Mouse (Mus musculus): ENCODE measurements around the gene Inip. TPM values are rescaled to one million over a fixed set of nuclear protein-coding genes. Genes with fewer than 3 reads are reported as not detected.

Gene Inip
- polyA plus RNA-seq (2014; fragmentation: Nextera tagmentation; extraction: Ambion mirVana) = 34.3 and 40.6 TPM in 2 replicates

- Histone ChIP-seq H3K27ac (replicated peaks; ENCODE audit: low read depth, low read length) (no peak within 1 kb of the TSS), H3K4me2 (ENCODE audit: low read depth, low read length) (no peak within 1 kb of the TSS), H3K4me3 (ENCODE audit: low read depth, low read length) (no peak within 1 kb of the TSS), H3K36me3 (ENCODE audit: control insufficient read depth, insufficient read depth, low read length) (no peaks in the 10 kb centered on the region), H3K27me3 (replicated peaks; ENCODE audit: control insufficient read depth, insufficient read depth, low read length) (no peaks in the 10 kb centered on the region), H3K9ac (ENCODE audit: low read depth, low read length) (no peak within 1 kb of the TSS), H3K9me3 (ENCODE audit: control insufficient read depth, low read length) (no peaks in the 10 kb centered on the region), H3K4me1 (ENCODE audit: control insufficient read depth, insufficient read depth, low read length) (peaks cover 4% of the 10 kb centered on the region; the same call in 1 of the 2 replicates)
- ATAC-seq (ENCODE audit: low read depth) (no peak), DNase-seq (ENCODE audit: low spot score) (no peak)
Observed at GRCm38 (mm10) chr4:59801489-59801888, at the start of gene Inip. Gene Inip, minus strand, starts transcription at chr4:59801589.

GRCm38 (mm10) chr4:59850181-59850580 lies 48.8 kb upstream of the Inip start:
- DNase-seq (ENCODE audit: low spot score) (peak; percentile 65), ATAC-seq (ENCODE audit: low read depth) (peak; percentile 38; the same call in 1 of the 2 replicates)
- 0 out of 2 replicates have a peak, but pooled peaks cover 4% of the 10 kb centered on the region for H3K36me3 ChIP-seq (ENCODE audit: control insufficient read depth, insufficient read depth, low read length)
- no peaks in the 10 kb centered on the region for H3K27me3 ChIP-seq (replicated peaks; ENCODE audit: control insufficient read depth, insufficient read depth, low read length)
- no peaks in the 10 kb centered on the region for H3K4me1 ChIP-seq (ENCODE audit: control insufficient read depth, insufficient read depth, low read length)
- no peak overlapping the region for H3K27ac ChIP-seq (replicated peaks; ENCODE audit: low read depth, low read length)
- H3K4me2 ChIP-seq (ENCODE audit: low read depth, low read length) = no peak overlapping the region
- H3K4me3 ChIP-seq (ENCODE audit: low read depth, low read length) = no peak overlapping the region
- H3K9ac ChIP-seq (ENCODE audit: low read depth, low read length) = no peak overlapping the region
- WGBS = 75% methylated on average over 2 of the region's 2 CpGs
- H3K9me3 ChIP-seq (ENCODE audit: control insufficient read depth, low read length) = peaks cover 7% of the 10 kb centered on the region; the same call in 1 of the 2 replicates

- Histone ChIP-seq H3K4me2 (ENCODE audit: low read depth, low read length) (no peak overlapping the region), H3K9me3 (ENCODE audit: control insufficient read depth, low read length) (peaks cover 7% of the 10 kb centered on the region; the same call in 1 of the 2 replicates), H3K27ac (replicated peaks; ENCODE audit: low read depth, low read length) (no peak overlapping the region), H3K27me3 (replicated peaks; ENCODE audit: control insufficient read depth, insufficient read depth, low read length) (no peaks in the 10 kb centered on the region), H3K4me1 (ENCODE audit: control insufficient read depth, insufficient read depth, low read length) (peaks cover 16% of the 10 kb centered on the region), H3K9ac (ENCODE audit: low read depth, low read length) (no peak overlapping the region), H3K4me3 (ENCODE audit: low read depth, low read length) (no peak overlapping the region), H3K36me3 (ENCODE audit: control insufficient read depth, insufficient read depth, low read length) (0 out of 2 replicates have a peak, but pooled peaks cover 4% of the 10 kb centered on the region)
- 85% methylated on average over 5 of the region's 5 CpGs for whole genome bisulfite sequencing
- no peak for DNase-seq (ENCODE audit: low spot score)
- ATAC-seq (ENCODE audit: low read depth) = no peak
Observed at GRCm38 (mm10) chr4:59847447-59847846, 46.1 kb upstream of the Inip start.

GRCm38 (mm10) chr4:59845245-59845637 lies 43.9 kb upstream of the Inip start:
- Histone ChIP-seq H3K4me1 (ENCODE audit: control insufficient read depth, insufficient read depth, low read length) (peaks cover 20% of the 10 kb centered on the region), H3K9me3 (ENCODE audit: control insufficient read depth, low read length) (0 out of 2 replicates have a peak, but pooled peaks cover 3% of the 10 kb centered on the region), H3K27me3 (replicated peaks; ENCODE audit: control insufficient read depth, insufficient read depth, low read length) (no peaks in the 10 kb centered on the region), H3K4me2 (ENCODE audit: low read depth, low read length) (no peak overlapping the region), H3K9ac (ENCODE audit: low read depth, low read length) (no peak overlapping the region), H3K36me3 (ENCODE audit: control insufficient read depth, insufficient read depth, low read length) (0 out of 2 replicates have a peak, but pooled peaks cover 4% of the 10 kb centered on the region), H3K4me3 (ENCODE audit: low read depth, low read length) (no peak overlapping the region), H3K27ac (replicated peaks; ENCODE audit: low read depth, low read length) (no peak overlapping the region)
- WGBS = 86% methylated on average over 3 of the region's 3 CpGs
- no peak for DNase-seq (ENCODE audit: low spot score)
- no peak for ATAC-seq (ENCODE audit: low read depth)

- Histone ChIP-seq H3K9ac (ENCODE audit: low read depth, low read length) (no peak overlapping the region), H3K4me1 (ENCODE audit: control insufficient read depth, insufficient read depth, low read length) (peaks cover 20% of the 10 kb centered on the region), H3K36me3 (ENCODE audit: control insufficient read depth, insufficient read depth, low read length) (0 out of 2 replicates have a peak, but pooled peaks cover 4% of the 10 kb centered on the region), H3K4me3 (ENCODE audit: low read depth, low read length) (no peak overlapping the region), H3K27me3 (replicated peaks; ENCODE audit: control insufficient read depth, insufficient read depth, low read length) (no peaks in the 10 kb centered on the region), H3K27ac (replicated peaks; ENCODE audit: low read depth, low read length) (no peak overlapping the region; the same call in 1 of the 2 replicates), H3K9me3 (ENCODE audit: control insufficient read depth, low read length) (0 out of 2 replicates have a peak, but pooled peaks cover 3% of the 10 kb centered on the region), H3K4me2 (ENCODE audit: low read depth, low read length) (no peak overlapping the region)
- DNase-seq (ENCODE audit: low spot score) = peak; percentile 40
- WGBS = 66% methylated on average over 15 of the region's 15 CpGs
- no peak for ATAC-seq (ENCODE audit: low read depth)
Observed at GRCm38 (mm10) chr4:59844460-59845244, 43.3 kb upstream of the Inip start.

- 78% methylated on average over 7 of the region's 7 CpGs for WGBS
- Histone ChIP-seq H3K4me1 (ENCODE audit: control insufficient read depth, insufficient read depth, low read length) (peaks cover 7% of the 10 kb centered on the region), H3K4me2 (ENCODE audit: low read depth, low read length) (no peak overlapping the region), H3K36me3 (ENCODE audit: control insufficient read depth, insufficient read depth, low read length) (no peaks in the 10 kb centered on the region), H3K27me3 (replicated peaks; ENCODE audit: control insufficient read depth, insufficient read depth, low read length) (no peaks in the 10 kb centered on the region), H3K9ac (ENCODE audit: low read depth, low read length) (no peak overlapping the region), H3K27ac (replicated peaks; ENCODE audit: low read depth, low read length) (no peak overlapping the region), H3K4me3 (ENCODE audit: low read depth, low read length) (no peak overlapping the region), H3K9me3 (ENCODE audit: control insufficient read depth, low read length) (no peaks in the 10 kb centered on the region)
- ATAC-seq (ENCODE audit: low read depth) (no peak), DNase-seq (ENCODE audit: low spot score) (no peak)
Observed at GRCm38 (mm10) chr4:59837659-59838058, 36.3 kb upstream of the Inip start.

- H3K27ac ChIP-seq (replicated peaks; ENCODE audit: low read depth, low read length) = no peak overlapping the region
- 55% methylated on average over 6 of the region's 6 CpGs for WGBS
- H3K36me3 ChIP-seq (ENCODE audit: control insufficient read depth, insufficient read depth, low read length) = no peaks in the 10 kb centered on the region
- ATAC-seq (ENCODE audit: low read depth) = no peak
- no peaks in the 10 kb centered on the region for H3K27me3 ChIP-seq (replicated peaks; ENCODE audit: control insufficient read depth, insufficient read depth, low read length)
- no peak overlapping the region for H3K9ac ChIP-seq (ENCODE audit: low read depth, low read length)
- H3K4me1 ChIP-seq (ENCODE audit: control insufficient read depth, insufficient read depth, low read length) = no peaks in the 10 kb centered on the region
- no peaks in the 10 kb centered on the region for H3K9me3 ChIP-seq (ENCODE audit: control insufficient read depth, low read length)
- H3K4me2 ChIP-seq (ENCODE audit: low read depth, low read length) = no peak overlapping the region
- no peak for DNase-seq (ENCODE audit: low spot score)
- no peak overlapping the region for H3K4me3 ChIP-seq (ENCODE audit: low read depth, low read length)
Observed at GRCm38 (mm10) chr4:59832810-59833209, 31.4 kb upstream of the Inip start.

GRCm38 (mm10) chr4:59831038-59831437 lies 29.6 kb upstream of the Inip start:
- Histone ChIP-seq H3K4me3 (ENCODE audit: low read depth, low read length) (no peak overlapping the region), H3K27ac (replicated peaks; ENCODE audit: low read depth, low read length) (no peak overlapping the region), H3K4me2 (ENCODE audit: low read depth, low read length) (no peak overlapping the region), H3K9me3 (ENCODE audit: control insufficient read depth, low read length) (no peaks in the 10 kb centered on the region), H3K4me1 (ENCODE audit: control insufficient read depth, insufficient read depth, low read length) (no peaks in the 10 kb centered on the region), H3K36me3 (ENCODE audit: control insufficient read depth, insufficient read depth, low read length) (no peaks in the 10 kb centered on the region), H3K27me3 (replicated peaks; ENCODE audit: control insufficient read depth, insufficient read depth, low read length) (no peaks in the 10 kb centered on the region), H3K9ac (ENCODE audit: low read depth, low read length) (no peak overlapping the region)
- DNase-seq (ENCODE audit: low spot score) (no peak), ATAC-seq (ENCODE audit: low read depth) (no peak)
- 80% methylated on average over 5 of the region's 5 CpGs for WGBS

GRCm38 (mm10) chr4:59829072-59829471 lies 27.7 kb upstream of the Inip start:
- Histone ChIP-seq H3K9ac (ENCODE audit: low read depth, low read length) (no peak overlapping the region), H3K4me1 (ENCODE audit: control insufficient read depth, insufficient read depth, low read length) (no peaks in the 10 kb centered on the region), H3K9me3 (ENCODE audit: control insufficient read depth, low read length) (no peaks in the 10 kb centered on the region), H3K27ac (replicated peaks; ENCODE audit: low read depth, low read length) (no peak overlapping the region), H3K27me3 (replicated peaks; ENCODE audit: control insufficient read depth, insufficient read depth, low read length) (no peaks in the 10 kb centered on the region), H3K4me3 (ENCODE audit: low read depth, low read length) (no peak overlapping the region), H3K36me3 (ENCODE audit: control insufficient read depth, insufficient read depth, low read length) (no peaks in the 10 kb centered on the region), H3K4me2 (ENCODE audit: low read depth, low read length) (no peak overlapping the region)
- WGBS = 73% methylated on average over 4 of the region's 4 CpGs
- DNase-seq (ENCODE audit: low spot score) (no peak), ATAC-seq (ENCODE audit: low read depth) (no peak)
